Mouse (Mus musculus) lung, adult 2 months (tissue): ENCODE results near the gene Sema3f.

Experiments used
- CTCF ChIP-seq: fragments of 200-500 bp; IDR thresholded peaks from 2 replicates; pipeline ENCODE4 v1.5.1; 2011; ENCODE audit warnings: mild to moderate bottlenecking, low read length, control low read depth; ENCODE audit not compliant: insufficient read depth
- POLR2A ChIP-seq: fragments of 200-500 bp; IDR thresholded peaks from 2 replicates; pipeline ENCODE4 v1.6.1; 2011; ENCODE audit warnings: low read depth, mild to moderate bottlenecking, control low read depth, low read length, borderline replicate concordance; ENCODE audit errors: extremely low read depth

- TF ChIP-seq CTCF, result no peak
- TF ChIP-seq POLR2A, result no peak
Observed at GRCm38 (mm10) chr9:107659961-107660360, 50.3 kb downstream of the Sema3f start.
